Mouse (Mus musculus): Measurements from ENCODE around the gene Ano4.

Gene Ano4

DNA sequence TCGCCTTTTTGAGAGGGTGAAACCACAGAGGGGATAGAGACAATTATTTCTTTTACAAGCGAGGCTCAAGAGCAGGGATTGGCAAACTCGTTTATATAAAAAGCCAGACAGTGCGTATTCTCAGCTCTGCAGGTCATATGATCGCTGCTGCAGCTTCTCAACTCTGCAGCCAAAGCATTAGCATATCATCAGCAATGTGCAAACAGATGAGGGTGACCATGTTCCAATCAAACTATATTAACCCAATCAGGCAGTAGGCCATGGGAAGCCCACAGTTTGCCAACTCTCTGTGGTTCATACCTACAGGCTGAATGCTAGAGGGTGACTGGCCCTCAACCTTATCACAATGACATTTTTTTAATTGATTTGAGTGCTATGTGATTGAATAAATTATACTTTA lies 64.2 kb downstream of the Ano4 start:
- DNase-seq (ENCODE audit: low spot score in 2 of 2), result no peak

DNA sequence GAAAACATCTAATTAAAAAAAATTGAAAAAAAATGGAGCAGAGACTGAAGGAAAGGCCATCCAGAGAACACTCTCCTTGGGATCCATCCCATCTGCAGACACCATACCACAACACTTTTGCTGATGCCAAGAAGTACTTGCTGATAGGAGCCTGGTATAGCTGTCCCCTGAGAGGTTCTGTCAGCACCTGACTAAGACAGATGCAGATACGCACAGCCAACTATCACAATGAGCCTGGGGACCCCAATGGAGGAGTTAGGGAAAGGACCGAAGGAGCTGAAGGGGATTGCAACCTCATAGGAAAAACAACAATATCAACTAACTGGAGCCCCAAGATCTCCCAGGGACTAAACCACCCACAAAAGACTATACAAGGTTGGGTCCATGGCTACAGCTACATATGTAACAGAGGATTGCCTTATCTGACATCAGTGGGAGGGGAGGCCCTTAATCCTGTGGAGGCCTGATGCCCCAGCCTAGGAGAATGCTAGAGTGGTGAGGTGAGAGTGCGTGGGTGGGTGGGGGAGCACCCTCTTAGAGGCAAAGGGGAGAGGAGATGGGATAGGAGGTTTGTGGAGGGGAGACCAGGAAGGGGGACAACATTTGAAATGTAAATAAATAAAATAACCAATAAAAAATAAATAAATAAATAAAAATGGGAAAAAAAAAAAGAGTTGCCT lies 71.4 kb downstream of the Ano4 start:
- no peak for DNase-seq (ENCODE audit: low spot score in 2 of 2)

- no peak for DNase-seq (ENCODE audit: low spot score in 2 of 2)
These were observed 77.2 kb downstream of the Ano4 start for GRCm38 (mm10) chr10:89267312-89267711.

- DNase-seq (ENCODE audit: low spot score in 2 of 2), result no peak
These were observed 81.2 kb downstream of the Ano4 start for GRCm38 (mm10) chr10:89263396-89263795.

DNA sequence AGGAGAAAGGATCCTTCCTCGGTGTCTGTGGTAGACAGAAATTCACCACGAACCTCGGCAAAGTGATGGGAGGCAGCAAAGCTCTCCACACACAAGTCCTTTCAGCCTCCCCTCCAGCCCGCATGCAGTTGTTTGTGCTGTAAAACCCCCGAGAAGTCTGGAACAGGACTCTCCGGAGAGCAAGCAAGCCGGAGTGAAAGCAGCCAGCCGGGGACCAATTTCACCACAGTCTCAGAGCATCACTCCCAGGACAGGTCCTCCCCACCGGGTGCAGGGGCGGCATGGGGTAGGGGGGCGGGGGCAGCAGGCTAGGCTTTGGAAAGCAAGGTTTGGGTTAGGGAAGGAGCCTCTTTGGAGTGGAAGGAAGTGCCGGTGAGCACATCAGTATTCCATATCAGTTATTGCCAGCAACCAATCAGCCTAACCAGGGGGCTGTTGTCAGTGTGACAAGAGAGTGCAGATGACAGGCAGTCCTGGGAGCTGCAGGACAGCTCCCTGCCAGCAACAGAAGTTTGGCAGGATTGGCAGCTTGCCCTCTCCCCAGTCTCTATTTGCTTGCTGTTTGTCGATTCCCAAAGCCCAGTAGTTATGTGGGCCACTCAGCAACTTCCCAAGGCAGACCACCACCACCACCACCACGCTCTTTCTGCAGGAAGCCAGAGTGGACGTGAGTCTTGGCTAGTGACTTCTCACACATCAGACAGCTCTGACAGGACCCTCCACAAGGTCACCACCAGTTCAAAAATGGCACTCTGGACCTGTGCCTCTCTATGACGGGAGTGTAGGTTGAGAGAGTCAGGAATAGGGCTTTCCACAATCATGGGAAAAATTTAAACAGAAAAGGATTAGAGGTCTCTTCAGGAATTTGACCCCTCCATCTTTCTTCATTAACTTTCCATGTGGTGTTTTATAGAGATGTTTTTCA lies 86.8 kb downstream of the Ano4 start:
- DNase-seq (ENCODE audit: low spot score in 2 of 2), result no peak

- DNase-seq (ENCODE audit: low spot score in 2 of 2), result no peak
These were observed 87.7 kb downstream of the Ano4 start for GRCm38 (mm10) chr10:89256762-89257456.

- no peak for DNase-seq (ENCODE audit: low spot score in 2 of 2)
These were observed 89.8 kb downstream of the Ano4 start for GRCm38 (mm10) chr10:89254765-89255164.

DNA sequence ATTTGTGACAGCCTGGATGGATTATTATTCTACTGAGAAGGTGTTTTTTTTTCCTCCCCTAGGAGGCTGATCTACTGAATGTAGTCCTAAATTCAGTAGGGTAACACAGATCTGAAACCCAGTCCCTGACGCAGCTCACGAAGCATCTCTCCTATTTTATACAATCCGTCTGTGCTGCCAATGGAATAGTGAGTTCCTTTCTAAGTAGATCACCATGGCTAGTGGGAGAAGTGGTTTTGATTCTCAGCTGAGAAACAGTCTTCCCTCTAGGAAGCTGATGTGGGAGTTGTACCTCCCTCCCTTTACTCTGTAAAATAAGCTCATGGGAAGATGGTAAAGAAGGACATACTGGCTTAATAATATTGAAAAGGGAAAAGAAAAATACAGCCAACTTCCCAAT lies 90.8 kb downstream of the Ano4 start:
- no peak for DNase-seq (ENCODE audit: low spot score in 2 of 2)

- DNase-seq (ENCODE audit: low spot score in 2 of 2), result no peak
These were observed 91.9 kb downstream of the Ano4 start for GRCm38 (mm10) chr10:89252636-89253035.

DNA sequence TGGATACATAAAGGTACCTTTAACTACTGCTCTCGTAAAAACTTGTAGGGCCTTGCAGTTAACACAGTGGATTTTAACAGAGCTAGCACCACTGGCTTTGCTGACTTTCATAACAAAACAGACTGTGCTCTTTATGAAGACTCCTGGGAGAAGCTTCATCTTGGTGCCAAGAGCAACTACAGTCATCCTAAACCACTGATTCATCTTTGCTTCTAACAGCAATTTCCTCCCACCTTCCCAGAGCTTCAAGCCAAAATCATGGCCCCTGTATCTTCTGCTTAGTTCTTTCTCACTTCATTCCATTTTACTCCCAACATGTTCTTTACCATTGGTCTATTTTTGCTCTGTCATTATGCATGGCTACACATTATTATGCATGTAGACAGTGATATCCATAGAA lies 100.8 kb downstream of the Ano4 start:
- no peak for DNase-seq (ENCODE audit: low spot score in 2 of 2)

GRCm38 (mm10) chr10:89224524-89224923 lies 120.0 kb downstream of the Ano4 start:
- DNase-seq (ENCODE audit: low spot score in 2 of 2), result no peak

DNA sequence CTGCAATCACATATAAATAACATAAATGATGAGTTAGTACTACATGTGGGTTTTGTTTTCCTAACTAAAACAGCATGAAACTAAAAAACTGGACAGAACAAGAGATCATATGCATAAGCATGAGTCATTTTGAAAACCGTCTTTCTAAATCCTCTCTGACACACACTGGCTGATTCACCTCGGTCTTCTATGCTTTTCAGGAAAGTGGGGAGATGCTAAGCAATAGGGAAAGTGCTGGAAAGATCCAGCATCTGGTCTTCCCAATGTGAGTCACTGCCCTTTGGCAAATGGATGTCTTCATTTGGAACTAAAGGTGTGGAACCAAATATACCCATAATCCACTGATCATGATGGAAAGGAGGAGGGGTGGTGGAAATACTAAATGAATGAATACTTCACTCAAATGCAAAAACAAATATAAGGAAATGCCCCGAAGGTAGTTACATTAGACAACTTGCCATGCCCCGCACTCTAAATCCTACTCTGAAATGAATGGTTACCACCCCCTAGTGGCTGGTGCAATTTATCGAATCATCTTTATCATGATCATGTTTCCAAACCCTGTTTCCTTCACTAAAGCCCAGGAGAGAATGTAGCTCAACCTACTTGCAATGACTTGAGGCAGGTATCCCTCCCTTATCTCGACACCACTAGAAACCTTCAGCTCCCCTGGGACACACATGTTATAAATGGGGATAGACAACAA lies 122.1 kb downstream of the Ano4 start:
- DNase-seq (ENCODE audit: low spot score in 2 of 2), result no peak

DNA sequence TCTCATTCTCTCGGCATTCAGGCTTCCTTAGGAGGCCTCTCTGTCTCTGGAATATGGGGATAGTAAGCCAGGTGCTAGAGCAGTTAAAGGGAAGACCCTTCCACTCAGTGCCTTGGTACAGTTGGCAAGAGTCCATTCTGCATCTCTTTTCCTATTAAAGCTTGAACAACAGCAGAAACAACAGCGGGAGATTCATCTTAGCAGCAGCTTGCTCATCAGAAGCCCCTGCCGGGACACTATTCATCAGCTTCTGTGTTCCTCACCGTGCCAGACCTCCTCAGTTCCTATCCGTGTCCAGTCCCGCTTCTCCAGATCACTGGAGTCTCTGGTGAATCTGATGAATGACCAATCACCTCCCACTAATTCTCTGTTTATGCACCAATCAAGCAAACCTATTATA lies 128.5 kb downstream of the Ano4 start:
- DNase-seq (ENCODE audit: low spot score in 2 of 2), result no peak

DNA sequence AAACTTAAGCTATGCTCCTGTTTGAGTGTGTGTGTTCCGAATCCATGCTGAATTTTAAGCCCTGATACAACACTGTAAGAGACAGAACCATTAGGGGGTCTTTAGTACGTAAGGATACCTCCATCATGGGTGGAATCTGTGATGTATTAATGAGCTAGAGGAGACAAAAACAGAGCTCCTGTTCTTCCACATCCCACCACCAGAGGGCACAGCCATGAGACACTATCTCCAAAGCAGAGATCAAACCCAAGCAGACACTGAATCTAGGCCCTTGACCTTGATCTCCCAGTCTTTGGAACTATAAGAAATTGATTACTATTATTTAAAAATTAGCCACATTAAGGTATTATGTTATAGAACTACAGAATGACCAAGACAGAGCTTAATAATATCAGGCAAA lies 138.7 kb downstream of the Ano4 start:
- DNase-seq (ENCODE audit: low spot score in 2 of 2), result no peak

DNA sequence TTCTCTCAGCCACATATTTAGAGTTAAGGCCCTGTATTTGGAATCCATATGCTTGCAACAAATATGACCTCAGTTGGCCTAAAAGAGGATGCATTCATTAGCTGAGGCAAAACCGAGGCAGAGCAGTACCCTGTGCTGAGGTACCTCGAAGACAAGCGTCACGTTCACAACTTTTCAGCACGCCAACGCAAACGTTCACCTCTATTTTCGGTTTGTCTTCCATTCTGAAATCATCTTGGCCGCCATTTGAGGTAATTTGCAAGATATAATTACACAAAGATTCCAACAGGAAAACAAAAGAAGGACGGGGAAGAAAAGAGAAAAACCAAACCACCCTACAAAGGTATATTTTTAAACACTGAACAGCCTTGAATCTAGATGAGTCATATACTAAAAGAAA lies 148.1 kb downstream of the Ano4 start:
- DNase-seq (ENCODE audit: low spot score in 2 of 2), result no peak

DNA sequence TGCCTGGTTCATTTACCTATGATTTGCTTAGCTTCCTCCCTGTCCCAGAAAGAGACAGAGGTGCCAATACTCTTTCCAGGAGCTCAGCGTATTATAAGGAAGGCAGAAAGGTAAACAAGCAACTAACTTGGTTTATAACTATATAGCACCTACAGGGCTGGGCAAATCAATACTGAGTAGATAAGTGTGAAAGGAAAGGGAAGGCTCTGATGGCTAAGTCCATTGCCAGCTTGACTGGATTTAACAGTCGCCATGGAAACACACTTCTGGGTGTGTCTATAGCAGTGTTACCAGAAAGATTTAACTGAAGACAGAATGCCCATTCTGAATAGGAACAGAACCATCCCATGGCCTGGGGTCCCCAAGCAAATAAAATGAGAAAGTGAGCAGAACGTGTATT lies 149.5 kb downstream of the Ano4 start:
- no peak for DNase-seq (ENCODE audit: low spot score in 2 of 2)

DNA sequence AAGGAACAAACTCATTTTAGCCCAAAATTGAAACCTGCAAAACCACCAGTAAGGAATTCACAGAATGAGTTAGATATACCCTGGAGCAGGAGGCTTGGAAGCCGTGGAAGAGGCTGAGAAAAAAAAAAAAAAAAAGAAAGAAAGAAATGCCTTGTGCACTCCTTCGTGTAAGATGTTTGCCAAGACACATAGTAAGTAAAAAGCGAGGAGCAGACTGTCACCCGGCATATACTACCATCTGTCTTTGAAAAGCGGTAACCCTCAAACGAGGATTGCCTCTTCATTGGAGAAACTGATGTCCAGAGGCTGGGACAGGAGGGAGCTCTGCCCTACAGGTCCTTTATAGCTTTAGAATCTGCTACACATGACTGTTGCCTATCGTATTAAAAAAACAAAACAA lies 150.1 kb downstream of the Ano4 start:
- no peak for DNase-seq (ENCODE audit: low spot score in 2 of 2)

DNA sequence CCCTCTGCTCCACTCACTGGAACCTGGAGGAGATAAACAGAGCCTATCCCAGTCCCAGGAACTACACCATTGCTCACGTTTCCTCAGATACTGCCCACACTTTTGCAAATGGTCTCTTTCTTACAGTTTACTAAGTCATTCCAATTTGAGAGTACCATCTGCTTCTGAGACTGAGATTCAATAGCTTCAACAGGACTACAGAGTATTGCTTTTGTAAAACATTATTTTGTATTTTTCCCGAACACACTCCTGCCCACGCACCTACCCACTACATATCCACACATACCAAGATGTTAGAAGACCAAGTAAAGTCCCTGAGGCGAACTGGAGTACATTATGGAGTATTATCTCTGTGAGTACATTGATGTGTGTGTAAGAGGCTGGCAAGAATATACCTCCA lies 166.6 kb downstream of the Ano4 start:
- no peak for DNase-seq (ENCODE audit: low spot score in 2 of 2)

DNA sequence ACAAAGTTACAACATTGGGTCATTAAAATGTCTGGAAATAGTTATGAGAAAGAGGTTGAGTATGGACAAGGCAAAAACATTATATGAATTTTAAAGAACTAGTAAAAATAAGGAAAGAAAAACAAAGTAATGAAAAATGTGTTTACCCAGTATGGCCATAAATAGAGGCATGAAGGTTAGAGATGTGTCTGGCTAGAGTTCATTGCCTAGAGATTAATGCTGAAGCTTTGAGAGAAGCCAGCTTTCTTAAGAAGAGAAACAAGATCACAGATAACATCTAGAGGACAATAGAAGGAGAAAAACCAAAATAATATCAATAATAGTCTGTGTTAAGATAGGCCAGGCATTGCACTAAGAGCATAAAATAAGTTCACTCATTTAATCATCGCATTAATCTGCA lies 180.0 kb downstream of the Ano4 start:
- DNase-seq (ENCODE audit: low spot score in 2 of 2), result no peak

DNA sequence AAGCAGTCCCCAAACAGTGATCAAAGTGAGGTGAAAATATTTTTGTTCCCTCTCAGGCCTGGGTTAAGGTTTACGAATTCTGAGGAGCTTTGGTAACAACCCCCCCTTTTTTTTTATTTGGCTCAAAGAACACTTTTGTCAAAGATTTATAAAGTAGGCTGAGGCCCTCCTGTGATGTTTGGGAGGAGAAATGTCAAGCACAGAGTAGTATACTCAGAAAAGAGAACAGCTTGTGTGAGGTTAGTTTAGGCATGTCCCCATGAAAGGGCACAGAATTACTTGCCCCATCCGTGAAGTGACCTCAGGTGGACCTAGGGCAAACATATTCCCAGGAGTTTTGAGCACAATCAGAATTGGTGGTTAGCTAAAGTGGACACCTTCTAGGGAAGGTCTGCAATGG lies 189.1 kb downstream of the Ano4 start:
- DNase-seq (ENCODE audit: low spot score in 2 of 2), result no peak

DNA sequence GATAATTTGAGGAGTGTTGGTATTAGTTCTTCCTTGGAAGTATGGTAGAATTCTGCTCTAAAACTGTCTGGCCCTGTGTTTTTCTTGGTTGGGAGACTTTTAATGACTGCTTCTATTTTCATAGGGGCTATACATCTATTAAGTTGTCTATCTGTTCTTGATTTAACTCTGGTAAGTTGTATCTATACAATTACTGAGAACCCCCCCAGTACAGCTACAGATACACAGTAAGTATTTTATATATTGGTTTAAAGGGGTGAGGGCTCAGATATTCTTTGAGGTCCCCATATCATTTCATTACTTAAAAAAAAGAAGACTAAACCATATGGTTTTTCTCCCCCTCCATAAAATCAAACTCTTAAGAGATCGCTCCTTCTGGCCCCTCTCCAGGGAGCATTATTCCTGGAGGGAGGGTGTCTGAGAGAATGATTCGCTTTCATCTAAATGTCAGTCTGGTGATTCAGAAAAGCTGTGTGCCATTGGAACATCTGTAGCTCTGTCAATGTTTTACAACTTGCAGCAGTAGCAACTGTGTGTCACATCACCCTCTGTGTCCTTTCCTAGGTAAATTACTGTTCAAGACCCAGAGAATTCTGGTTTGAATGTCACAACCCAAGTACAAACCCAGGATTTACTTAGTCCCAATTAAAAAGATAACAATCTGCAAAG lies 189.6 kb downstream of the Ano4 start:
- DNase-seq (ENCODE audit: low spot score in 2 of 2), result no peak

DNA sequence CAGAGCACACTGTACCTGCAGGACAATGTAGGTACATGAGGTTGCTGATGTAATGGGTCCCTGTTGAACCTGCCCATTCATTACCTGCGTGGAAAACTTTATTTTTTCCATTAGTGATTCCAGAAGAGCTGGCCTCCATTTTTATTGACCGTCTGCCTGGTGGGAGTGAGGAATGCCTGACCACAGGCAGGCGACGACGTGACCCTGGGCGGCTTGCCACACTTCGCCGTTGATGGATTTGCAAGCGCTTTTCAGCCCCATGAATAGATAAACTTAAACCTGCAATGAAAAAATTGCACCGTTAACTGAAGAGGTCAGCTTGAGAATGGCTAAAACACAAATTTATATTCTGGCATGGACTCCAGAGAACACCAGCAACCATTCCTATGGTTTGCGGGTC lies 195.4 kb downstream of the Ano4 start:
- DNase-seq (ENCODE audit: low spot score in 2 of 2), result no peak

Measured in spleen, postnatal 4 days (tissue).